Mouse (Mus musculus) CD4-positive, CD25-positive, alpha-beta regulatory T cell, adult 4 months (primary cell): Measurements from ENCODE around the gene Mrm1. TPM values are rescaled to one million over a fixed set of nuclear protein-coding genes. Genes with fewer than 3 reads are reported as not detected.

Source experiments
- ATAC-seq: one replicate; pipeline ENCODE4 v1.8.0; 2017
- polyA plus RNA-seq, 2 experiments: library from polyadenylated mRNA; unstranded; fragments of 100-300 nt; shearing (Covaris generic); gene quantifications; one replicate each; pipeline ENCODE4 v1.2.1; 2017

Mrm1 gene
- polyA plus RNA-seq, result 10 to 100 TPM in 1 of 2 experiments, 1 to 10 TPM in 1; 6.8 to 12.1 TPM

GRCm38 (mm10) chr11:84818961-84819692 lies at the start of gene Mrm1:
Gene Mrm1, minus strand, starts transcription at chr11:84819515.
- ATAC-seq, result peak; percentile 89

- ATAC-seq, result no peak
These were observed 49.5 kb upstream of the Mrm1 start for GRCm38 (mm10) chr11:84868786-84869259.

GRCm38 (mm10) chr11:84867586-84867985 lies 48.3 kb upstream of the Mrm1 start:
- no peak for ATAC-seq

- no peak for ATAC-seq
These were observed 46.0 kb upstream of the Mrm1 start for GRCm38 (mm10) chr11:84865268-84865667.

- ATAC-seq, result no peak
These were observed 36.0 kb upstream of the Mrm1 start for GRCm38 (mm10) chr11:84855285-84855684.

- no peak for ATAC-seq
These were observed 28.3 kb upstream of the Mrm1 start for GRCm38 (mm10) chr11:84847475-84848090.

- no peak for ATAC-seq
These were observed 27.6 kb upstream of the Mrm1 start for GRCm38 (mm10) chr11:84846741-84847474.

GRCm38 (mm10) chr11:84839330-84839729 lies 20.0 kb upstream of the Mrm1 start:
- ATAC-seq, result no peak

GRCm38 (mm10) chr11:84829495-84829894 lies 10.2 kb upstream of the Mrm1 start:
- peak; percentile 15 for ATAC-seq

- peak; percentile 93 for ATAC-seq
These were observed 9.4 kb upstream of the Mrm1 start, which contains the start of gene Dhrs11 for GRCm38 (mm10) chr11:84828516-84829399. Gene Dhrs11, minus strand, starts transcription at chr11:84828994.

- no peak for ATAC-seq
These were observed 8.7 kb upstream of the Mrm1 start for GRCm38 (mm10) chr11:84827901-84828503.

- no peak for ATAC-seq
These were observed 8.2 kb upstream of the Mrm1 start for GRCm38 (mm10) chr11:84827492-84827891.

GRCm38 (mm10) chr11:84826185-84826584 lies 6.9 kb upstream of the Mrm1 start:
- ATAC-seq, result no peak

GRCm38 (mm10) chr11:84825261-84825807 lies 6.0 kb upstream of the Mrm1 start:
- ATAC-seq, result no peak

GRCm38 (mm10) chr11:84823484-84823897 lies 4.2 kb upstream of the Mrm1 start:
- no peak for ATAC-seq

- ATAC-seq, result no peak
These were observed 3.2 kb upstream of the Mrm1 start for GRCm38 (mm10) chr11:84822487-84822886.

GRCm38 (mm10) chr11:84821131-84821770 lies 1.9 kb upstream of the Mrm1 start:
- no peak for ATAC-seq

- peak; percentile 80 for ATAC-seq
These were observed 992 bp downstream of the Mrm1 start for GRCm38 (mm10) chr11:84818085-84818960.

- no peak for ATAC-seq
These were observed 2.0 kb downstream of the Mrm1 start for GRCm38 (mm10) chr11:84817362-84817761.
